Mouse (Mus musculus): Measurements from ENCODE around the gene Gm45234.

DNA sequence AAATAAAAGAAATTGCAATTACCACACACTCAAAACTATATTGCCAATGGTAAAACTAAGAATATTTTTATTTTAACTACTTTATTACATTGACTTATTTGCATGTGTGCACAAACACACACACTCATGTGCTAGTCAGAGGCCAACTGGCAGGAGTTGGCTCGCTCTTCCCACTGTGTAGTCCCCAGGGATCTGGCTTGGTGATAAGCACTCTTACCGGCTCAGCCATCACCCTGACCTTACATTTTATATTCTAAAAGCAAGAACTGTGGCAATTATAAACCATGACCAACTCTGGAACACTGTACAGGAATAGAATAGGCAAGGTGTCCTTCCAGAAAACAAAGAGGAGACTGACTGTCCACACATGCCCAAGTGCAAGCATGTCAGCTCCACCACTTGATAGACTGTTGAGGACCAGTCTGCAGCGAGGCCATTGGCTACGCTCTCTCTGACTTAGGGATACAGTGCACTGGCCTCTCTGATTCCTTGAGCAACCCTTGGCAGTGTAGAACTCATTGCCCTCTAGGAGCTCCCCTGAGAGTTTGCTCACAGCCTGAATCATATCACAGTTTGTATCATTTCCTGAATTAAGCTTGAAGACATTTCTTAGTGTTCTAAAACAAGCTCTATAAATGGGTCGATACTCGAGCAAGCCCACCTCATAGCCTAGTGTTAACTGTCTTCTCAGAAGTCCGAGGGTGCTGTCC is 59.2 kb downstream of the Gm45234 start:
- TF ChIP-seq CTCF (IDR thresholded peaks at IDR 0.05; ENCODE audit: low read depth) (no peak), EP300 (optimal IDR thresholded peaks at IDR 0.05) (no peak)
